Mouse (Mus musculus): ENCODE results near the gene Irs3. TPM values are rescaled to one million over a fixed set of nuclear protein-coding genes. Genes with fewer than 3 reads are reported as not detected.
"Not testable (repeated sequence)": the region's sequence is repeated elsewhere in the genome, so short reads cannot be mapped to it uniquely, and the experiment has no call there.

Irs3 gene
- total RNA-seq, 2 experiments from 2014 or later: 0.87 to 1.5 TPM

DNA sequence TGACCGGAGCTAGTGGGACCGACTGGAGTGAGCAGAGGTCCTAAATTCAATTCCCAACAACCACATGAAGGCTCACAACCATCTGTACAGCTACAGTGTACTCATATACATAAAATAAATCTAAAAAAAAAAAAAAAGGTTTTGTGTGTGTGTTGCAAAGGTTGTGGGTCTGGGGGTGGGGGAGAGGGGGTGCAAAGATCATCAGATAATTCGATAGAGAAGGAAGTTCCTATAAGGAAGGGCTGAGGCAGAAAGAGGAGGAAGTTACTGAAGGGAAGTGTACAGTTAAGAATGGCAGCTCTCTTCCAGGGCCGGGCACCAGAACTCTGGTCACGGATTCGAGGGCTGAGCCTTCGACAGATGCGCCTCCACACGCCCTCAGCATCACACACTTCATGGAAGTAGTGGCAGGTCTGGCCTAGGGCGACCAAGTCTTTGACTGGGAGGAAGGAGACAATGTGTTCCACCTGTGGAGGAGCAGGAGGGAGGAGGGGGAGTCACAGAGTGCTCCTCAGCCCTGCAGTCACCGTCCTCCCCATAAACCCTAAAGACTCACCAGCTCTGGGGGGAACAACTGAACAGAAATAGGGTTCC, 21.5 kb downstream of the Irs3 start:
- DNase-seq: no peak

DNA sequence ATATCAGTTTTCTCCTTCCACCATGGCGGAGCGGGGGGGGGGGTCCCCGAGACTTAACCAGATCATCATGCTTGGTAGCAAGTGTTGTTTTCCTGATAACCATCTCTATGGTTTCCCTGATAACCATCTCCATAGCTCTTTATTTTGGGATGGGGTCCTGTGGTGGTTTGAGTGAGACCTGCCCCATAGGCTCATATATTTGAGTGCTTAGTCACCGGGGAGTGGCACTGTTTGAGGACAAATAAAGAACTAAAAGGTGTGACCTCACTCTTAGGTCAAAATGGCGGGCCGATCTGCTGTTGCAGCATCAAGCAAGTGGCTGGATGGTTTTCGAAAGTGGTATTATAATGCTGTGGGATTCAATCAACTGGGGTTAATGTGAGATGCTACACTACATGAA, 30.2 kb downstream of the Irs3 start:
- DNase-seq: no peak

DNA sequence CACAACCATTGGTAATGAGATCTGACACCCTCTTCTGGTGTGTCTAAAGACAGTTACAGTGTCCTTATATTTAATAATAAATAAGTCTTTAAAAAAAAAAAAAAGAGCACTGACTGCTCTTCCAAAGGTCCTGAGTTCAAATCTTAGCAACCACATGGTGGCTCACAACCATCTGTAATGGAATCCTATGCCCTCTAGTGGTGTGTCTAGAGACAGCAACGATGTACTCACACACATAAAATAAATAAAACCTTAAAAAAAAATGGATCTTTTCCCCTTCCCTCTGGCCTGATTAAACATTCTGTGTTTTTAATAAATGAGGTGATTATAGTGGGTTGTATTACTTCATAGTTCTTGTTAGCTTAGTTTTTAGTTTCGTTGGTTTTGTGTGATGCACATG, 30.6 kb downstream of the Irs3 start:
- DNase-seq: not testable (repeated sequence)

DNA sequence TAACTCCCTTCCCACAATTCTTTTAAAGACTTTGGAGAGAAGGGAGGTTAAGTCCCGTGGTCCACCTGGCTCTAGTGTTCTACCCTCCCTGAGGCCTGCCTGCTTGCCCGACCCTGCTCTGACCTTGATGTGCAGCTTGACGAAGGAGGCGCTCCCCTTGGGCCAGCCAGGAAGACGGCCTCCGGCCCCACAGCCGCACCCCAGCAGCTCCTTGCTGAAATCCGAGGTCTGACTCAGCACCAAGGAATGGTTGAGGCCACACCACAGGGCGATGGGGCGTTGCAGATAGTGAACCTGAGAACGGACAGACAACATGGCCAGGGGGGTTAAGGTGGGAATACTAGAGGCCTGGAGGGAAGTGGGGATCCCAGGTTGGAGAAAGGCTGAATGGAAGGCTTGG, 32.0 kb downstream of the Irs3 start, which contains the start of gene Pcolce:
Gene Pcolce, minus strand, starts transcription at position 235 of the 400 bp plus-strand sequence.
- peak; percentile 42 to 63 for DNase-seq

DNA sequence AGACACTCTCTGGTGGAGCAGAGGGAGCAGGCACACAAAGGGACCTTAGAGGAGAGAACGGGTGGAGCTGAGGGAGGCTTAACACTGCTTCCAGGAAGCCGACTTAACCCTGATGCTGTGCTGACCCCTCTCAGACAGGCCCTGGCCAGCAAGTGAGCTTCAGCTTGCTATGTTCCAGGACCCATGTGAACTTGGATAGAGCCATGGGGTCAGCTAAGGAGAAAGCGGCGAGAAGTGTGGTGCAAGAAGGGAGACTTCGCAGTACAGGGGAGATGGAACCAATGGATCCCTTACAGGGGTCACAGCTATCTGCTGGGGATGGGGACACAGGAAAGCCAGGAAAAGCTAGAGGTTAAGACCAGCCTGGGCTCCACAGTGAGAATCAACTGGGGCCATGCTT, 32.4 kb downstream of the Irs3 start:
- DNase-seq: peak in 1 of 2 experiments; percentile 41

DNA sequence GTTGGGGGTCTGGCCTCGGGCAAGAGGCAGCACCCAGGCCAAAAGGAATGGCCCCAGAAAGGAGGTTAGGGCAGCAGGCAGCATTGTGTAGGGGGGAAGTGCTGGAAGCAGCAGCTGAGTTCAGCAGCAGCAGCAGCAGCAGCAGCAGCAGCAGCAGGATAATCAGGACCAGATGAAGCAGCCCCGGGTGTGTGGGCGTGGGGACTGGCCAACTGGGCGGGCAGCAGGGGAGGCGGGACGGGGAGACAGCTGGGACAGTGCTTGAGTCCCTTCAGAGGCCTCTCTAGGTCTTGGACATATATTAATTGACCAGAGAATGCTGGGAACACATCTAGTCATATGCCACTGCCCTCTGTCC, 34.3 kb downstream of the Irs3 start:
- DNase-seq: peak; percentile 78 to 86

DNA sequence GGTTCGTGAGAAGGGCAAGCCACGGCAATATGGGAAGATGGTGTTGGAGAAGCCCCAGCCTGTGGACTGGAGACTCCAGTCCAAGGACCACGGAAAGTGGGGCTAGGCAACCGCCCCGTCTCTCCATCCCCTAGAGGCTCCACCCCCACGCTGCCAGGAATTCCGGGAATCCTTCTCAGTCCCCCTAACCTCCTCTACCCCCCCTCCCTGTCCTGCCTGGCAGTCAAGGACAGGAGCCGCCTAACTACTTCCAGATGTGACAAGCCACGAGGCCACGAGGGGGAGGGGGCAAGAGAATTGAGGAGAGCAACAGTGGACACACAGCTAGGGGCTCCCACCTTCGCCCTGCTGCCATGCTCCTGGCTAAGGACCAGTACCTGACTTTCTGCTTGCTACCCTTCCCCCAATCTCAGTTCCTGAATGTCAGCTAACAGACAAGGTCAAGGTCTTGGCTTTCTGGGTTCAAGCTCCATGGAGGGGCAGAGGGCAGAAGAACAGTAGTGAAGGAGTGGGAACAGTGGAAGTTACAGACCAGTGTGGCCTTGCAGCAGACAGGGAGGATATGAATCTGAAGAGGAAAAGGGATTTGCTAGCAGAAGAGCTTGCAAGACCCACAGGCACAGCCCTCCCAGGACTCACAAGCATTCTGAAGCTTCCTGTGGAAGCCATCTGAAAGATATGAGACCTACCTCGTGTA, 34.8 kb downstream of the Irs3 start:
- DNase-seq: peak; percentile 87 to 90

DNA sequence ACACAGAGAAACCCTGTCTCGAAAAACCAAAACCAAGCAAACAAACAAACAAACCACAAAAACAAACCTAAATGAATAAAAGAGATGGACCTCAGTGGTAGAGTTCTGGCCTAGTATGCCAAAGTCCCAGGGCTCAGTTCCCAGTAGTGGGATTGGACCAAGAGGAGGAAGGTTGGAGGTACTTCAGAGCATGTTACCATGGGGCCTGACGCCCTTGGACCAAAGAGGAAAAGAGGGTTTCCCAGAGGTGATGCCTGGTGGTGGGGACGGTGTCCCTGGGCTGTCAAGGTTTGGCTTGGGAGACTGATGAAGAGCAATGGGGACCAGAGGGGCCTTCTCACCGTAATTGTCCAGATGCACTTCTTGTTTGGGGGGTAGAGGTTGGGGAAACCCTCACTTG, 35.5 kb downstream of the Irs3 start:
- no peak for DNase-seq

DNA sequence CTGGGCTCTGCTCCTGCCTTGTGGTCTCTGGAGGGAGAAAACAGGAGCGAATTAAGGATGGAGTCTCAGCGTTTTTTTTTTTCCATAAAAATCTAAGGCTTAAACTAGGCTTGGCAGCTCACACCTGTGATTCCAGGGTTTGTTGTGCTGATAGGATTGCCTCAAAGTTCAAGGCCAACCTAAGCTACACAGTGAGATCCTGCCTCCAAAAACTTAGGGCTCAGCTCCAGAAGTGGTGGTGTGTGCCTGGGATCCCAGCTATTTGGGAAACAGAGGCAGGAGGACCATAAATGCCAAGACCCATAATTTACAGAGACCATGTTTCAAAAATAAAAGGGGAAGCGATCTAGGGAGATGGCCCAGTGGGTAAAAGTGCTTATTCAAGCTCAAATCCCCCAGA, 36.2 kb downstream of the Irs3 start:
- DNase-seq: no peak

DNA sequence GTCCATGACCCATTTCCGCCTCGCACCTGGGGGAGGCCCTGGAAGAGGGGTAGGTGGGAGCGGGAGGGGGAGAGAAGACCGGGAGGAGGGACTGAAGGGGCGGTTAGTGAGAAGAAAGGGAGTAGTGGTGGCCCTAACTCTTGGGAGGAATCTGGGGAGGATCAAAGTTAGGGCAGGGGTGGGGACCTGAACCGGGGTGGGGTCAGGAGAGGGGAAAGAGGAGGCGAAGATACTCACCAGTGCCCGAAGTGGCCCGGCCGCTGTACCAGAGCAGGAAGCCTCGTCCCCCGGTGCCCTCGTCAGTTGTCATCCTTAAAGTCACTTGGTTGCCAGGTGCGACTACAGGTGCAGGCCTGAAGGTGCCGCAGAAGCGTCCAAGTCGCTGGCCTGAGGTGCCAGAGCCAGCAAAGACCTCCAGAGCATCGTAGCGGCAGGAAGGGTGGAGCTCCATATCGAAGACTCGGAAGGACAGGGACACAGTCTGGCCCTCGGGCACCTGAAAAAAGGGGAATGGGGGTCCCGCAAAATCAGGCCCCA, 36.8 kb downstream of the Irs3 start:
- no peak for DNase-seq

DNA sequence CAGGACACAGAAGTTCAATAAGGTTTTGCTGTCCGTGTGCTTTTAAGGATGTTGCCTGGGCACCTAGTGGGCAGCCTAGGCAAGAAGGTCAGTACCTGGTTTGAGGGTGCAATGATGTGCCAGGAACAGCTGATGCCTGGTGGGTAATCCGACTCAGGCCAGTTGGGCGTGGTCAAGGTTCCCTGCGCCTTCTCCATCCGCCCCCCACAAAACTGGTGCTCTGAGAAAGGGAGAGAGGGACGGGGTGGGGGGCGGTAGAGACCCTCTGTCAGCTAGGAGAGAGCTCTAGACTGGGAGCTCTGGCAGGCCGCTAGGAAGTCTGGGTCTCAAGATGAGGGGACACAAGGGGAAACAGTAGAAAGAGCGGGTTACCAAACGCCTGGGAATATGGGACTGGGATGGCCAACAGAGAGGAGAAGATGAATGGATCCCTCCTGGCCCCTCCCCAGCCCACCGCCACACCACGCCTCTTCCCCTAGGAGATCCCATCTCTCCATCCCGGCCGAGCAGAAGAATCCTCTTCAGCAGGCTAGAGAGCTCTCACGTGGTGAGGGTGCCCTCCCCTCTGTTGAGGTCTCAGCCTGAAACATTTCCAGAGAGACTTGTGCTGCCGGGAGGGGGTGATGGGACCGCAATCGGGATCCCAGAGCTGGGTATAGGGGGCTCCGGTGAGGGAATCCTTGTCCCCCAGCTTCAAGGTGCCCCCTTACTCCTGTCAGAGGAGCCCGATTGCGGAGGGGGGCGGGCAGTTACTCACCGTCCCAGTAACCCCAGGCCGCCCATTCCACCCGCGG, 37.5 kb downstream of the Irs3 start:
- no peak for DNase-seq

DNA sequence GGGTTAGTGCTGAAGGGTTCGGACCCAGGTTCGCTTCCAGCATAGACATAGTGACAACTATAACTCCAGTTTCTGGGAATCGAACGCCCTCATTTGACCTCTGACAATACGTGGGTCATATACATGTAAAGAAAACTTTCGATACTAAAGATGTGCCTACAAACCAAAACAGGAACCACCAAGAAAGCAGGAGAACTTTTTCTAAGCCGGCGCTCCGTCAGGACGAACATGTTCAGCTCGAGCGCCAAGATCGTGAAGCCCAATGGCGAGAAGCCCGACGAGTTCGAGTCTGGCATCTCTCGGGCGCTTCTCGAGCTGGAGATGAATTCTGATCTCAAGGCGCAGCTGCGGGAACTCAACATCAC, 44.2 kb downstream of the Irs3 start:
- peak; percentile 50 to 64 for DNase-seq

DNA sequence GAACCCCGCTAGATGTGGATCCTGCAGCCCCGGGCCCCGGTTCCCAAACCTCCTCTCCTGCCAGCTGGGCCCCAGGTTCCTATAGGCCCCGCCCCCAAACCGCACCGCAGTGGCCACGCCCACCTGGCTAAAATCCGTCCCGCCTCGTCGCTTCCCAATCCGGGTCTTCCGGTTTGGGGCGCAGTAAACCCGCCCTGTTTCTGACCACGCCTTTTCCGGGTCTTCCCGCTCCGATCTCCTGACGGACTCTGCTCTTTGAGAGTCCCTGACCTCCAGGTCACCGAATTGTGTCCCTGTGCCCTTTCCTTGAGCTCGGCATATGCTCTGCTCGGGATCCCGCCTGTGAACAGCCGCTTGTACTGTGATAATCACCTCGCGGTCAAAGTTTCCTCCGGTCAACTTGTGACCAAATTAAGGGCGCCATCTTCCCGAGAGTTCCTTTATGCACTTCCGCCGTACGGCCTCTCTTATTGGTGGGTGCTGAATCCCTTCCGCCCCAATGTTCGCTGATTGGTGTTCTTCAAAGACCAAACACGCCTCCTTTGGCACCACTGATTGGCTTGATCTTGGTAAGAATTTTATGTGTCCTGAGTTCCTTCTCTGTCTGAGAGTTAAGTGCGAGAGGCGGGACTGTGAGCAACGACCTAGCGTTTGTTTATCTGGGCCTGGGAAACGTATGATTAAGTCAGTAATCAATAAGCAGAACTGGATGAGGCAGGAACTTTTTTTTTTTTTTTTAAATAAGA, 44.7 kb downstream of the Irs3 start, which contains the start of gene Mospd3:
Gene Mospd3, minus strand, starts transcription at position 440 of the 746 bp plus-strand sequence.
- DNase-seq: peak; percentile 98 to 99

DNA sequence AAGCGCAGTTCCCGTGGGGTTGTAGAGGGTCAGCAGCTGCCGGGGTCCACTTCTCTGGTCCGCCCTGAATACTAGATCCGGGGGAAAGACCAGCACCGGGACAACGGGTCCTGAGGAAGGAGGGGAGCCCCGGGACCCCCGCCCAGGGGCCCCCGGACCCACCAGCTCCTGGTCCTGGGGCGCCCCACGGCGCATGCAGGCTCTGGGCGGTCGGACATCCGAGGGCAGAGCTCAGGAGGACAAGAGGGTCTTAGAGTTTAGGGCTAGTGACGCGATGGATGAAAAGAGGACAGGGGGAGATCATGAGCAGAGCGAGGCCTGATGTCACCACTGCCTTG, 45.3 kb downstream of the Irs3 start:
- DNase-seq: no peak

DNA sequence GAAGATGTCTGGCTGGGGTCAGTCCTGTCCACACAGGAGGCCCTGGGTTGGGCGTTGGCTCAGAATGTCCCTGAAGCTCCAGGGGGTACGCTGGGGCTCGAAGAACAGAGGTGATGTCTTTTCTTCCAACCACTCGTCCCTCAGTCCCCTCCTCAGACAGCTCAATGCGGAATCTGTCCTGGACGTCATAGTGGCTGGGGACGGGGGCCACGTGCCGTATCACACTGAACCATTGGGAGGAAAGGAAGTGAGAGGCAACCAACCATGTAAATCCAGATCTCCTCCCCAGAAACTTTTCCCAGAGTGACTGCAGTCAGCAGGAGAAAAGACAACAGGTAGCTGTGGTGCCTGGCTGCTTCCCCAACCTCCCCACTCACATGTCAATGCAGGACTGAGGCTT, 45.9 kb downstream of the Irs3 start:
- no peak for DNase-seq

DNA sequence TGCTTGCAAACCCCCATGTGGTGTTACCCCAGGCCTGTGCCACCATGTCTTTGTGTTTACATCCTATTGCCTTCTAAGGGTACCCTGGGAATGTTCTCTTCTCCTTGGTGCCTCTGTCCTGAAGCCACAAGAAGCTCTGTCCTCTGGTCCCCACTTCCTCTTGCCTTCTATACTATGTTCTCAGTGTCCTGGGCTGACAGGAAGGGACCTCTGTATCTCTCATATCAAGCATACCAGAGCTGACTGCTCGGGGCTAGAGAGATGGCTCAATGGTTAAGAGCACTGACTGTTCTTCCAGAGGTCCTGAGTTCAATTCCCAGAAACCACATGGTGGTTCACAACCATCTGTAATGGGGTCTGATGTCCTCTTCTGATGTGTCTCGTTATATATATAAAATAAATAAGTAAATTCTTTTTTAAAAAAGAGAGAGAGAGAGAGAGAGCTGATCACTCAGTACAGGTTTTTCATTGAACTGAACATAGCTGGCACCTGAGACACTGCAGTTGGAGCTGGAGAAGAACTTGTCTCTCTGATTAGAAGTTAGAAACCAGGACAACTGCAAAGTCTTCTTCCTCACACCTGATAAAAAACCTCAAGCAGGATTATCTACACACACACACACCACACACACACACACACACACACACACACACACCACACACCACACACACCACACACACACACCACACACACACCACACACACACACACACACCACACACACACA, 47.3 kb downstream of the Irs3 start:
- no peak for DNase-seq

DNA sequence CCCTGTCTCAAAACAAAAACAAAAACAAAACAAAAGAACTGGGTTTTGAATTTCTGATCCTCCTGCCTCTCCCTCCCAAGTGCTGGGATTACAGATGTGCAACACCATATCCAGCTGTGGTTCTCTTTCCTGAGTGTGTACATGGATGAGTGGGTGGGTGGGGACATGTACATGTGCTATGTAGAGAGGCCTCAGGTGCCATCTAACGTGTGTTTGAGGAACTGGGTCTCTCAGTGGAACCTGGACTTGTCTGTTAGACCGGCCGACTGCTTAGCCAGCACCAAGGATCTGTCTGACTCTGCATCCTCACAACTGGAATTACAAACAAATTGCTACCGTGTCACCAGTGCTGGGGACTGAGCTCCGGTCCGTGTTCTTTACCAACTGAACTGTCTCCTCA, 47.9 kb downstream of the Irs3 start:
- no peak for DNase-seq

DNA sequence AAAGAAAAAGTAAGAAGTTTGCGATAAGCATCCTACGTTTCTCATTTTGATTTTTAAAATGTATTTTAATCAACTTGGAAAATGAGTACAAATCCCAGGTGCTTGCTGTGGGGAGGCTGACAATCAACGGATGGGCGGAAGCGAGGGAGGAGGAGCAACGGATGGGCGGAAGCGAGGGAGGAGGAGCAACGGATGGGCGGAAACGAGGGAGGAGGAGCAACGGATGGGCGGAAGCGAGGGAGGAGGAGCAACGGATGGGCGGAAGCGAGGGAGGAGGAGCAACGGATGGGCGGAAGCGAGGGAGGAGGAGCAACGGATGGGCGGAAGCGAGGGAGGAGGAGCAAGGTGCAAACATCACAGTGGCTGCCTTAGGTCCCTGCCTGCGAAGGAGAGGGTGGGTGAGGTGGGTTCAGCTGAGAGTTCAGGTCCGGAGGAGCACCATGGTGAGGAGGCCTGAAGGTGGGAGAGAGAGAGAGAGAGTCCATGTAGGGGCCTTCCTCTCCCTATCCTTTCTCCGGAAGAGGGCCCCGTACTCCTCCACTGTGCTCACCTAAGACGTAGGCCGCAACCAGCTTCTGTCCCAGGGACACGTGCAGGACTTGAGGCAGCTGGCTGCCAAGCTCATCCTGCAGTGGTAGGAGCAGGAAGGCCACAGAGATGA, 48.8 kb downstream of the Irs3 start:
- no peak for DNase-seq

DNA sequence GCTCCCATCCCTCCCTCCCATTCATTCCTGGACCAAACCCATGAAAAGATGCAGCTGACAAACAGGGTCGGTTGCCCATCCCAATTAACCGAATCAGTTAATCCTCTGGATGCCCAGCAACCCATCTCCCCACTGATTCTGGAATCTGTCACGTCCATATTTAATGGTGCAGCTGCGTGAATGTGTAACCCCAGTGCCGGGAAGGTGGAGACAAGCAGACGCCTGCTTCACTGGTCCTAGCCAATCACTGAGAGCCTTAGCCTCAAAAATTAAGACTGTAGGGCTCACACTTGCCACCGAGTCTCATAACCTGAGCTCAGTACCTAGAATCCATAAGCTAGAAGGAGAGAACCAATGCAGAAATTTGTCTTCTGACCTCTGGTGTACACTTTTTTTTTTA, 49.6 kb downstream of the Irs3 start:
- no peak for DNase-seq
